Mouse (Mus musculus) thymus, adult 2 months (tissue): Measurements from ENCODE around the gene Spem1. TPM values are rescaled to one million over a fixed set of nuclear protein-coding genes. Genes with fewer than 3 reads are reported as not detected.

Experiments used
- DNase-seq: peaks from one replicate; pipeline ENCODE4 v3.0.0; 2021
- H3K27ac ChIP-seq: fragments of 200-500 bp; 2 replicates; pipeline ENCODE4 v1.5.1; 2012; ENCODE audit warnings: low read length, control low read depth; ENCODE audit not compliant: control insufficient read depth, insufficient read depth
- H3K27me3 ChIP-seq: fragments of 200-500 bp; 2 replicates; pipeline ENCODE4 v1.6.1; 2012; ENCODE audit warnings: mild to moderate bottlenecking, low read length, moderate library complexity, mixed read lengths; ENCODE audit not compliant: control insufficient read depth, insufficient read depth
- H3K36me3 ChIP-seq: fragments of 200-500 bp; 2 replicates; pipeline ENCODE4 v1.6.1; 2012; ENCODE audit warnings: mild to moderate bottlenecking, low read length, moderate library complexity; ENCODE audit not compliant: control insufficient read depth, insufficient read depth
- H3K4me1 ChIP-seq: fragments of 200-500 bp; replicated peaks from 2 replicates; pipeline ENCODE4 v1.6.1; 2012; ENCODE audit warnings: low read length; ENCODE audit not compliant: control insufficient read depth, insufficient read depth
- H3K4me3 ChIP-seq: fragments of 200-500 bp; 2 replicates; pipeline ENCODE4 v1.5.1; 2012; ENCODE audit warnings: mild to moderate bottlenecking, low read length, control low read depth, moderate library complexity; ENCODE audit not compliant: control insufficient read depth, insufficient read depth
- CTCF ChIP-seq: fragments of 200-500 bp; IDR thresholded peaks from 2 replicates; pipeline ENCODE4 v1.5.1; 2012; ENCODE audit warnings: mild to moderate bottlenecking, control low read depth, low read length, moderate library complexity, borderline replicate concordance; ENCODE audit not compliant: control insufficient read depth, poor library complexity, insufficient read depth; ENCODE audit errors: extremely low read depth
- POLR2A ChIP-seq: fragments of 200-500 bp; IDR thresholded peaks from 2 replicates; pipeline ENCODE4 v1.6.1; 2012; ENCODE audit warnings: mild to moderate bottlenecking, low read length, control low read depth, moderate library complexity; ENCODE audit not compliant: control insufficient read depth, poor library complexity, insufficient read depth; ENCODE audit errors: extremely low read depth
- WGBS: fragments of 180-500 bp; shearing (Covaris S2); methylation state at CpG from one replicate; pipeline ENCODE4 v1.1.7; 2018; 5-methylcytosine and 5-hydroxymethylcytosine counted together
- polyA plus RNA-seq: library from polyadenylated mRNA; depleted of rRNA; stranded (reverse); fragments of >200 nt; gene quantifications from 2 replicates; pipeline ENCODE4 v1.2.3, GENCODE M21; 2012

Gene Spem1
- polyA plus RNA-seq, 1 experiment, result 0.61 TPM

DNA sequence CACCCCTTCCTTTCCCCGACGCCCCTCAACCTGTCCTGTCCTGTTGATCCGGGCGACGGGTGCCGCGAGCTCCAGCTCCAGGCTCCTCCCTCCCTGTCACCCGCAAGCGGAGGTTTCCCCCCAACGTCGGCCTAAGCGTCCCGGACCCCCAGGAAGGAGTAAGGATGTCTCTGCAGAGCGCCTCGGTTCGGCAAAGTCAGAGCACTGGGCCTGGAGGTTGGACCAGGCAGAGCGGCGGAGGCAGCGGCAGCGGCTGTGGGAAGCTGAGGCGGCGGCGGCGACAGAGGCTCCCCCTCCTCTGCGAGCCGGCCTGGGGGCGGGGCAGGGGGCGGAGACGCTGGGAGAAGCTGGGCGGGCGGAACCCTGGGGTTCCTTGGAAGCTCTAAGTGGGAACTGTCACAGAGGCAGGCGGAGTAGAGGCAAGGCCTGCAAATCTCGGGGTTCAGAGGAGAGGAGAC lies 19.3 kb downstream of the Spem1 start:
- no peak for TF ChIP-seq CTCF
- no peak for TF ChIP-seq POLR2A
- Histone ChIP-seq H3K27ac (no peak overlapping the region), H3K4me1 (peaks cover 36% of the 10 kb centered on the region), H3K36me3 (no peaks in the 10 kb centered on the region), H3K4me3 (peak overlapping the region; percentile 50), H3K27me3 (peaks cover 20% of the 10 kb centered on the region; the same call in 1 of the 2 replicates)
- under 1% methylated on average over 33 of the region's 33 CpGs for WGBS
- peak; percentile 83 for DNase-seq

DNA sequence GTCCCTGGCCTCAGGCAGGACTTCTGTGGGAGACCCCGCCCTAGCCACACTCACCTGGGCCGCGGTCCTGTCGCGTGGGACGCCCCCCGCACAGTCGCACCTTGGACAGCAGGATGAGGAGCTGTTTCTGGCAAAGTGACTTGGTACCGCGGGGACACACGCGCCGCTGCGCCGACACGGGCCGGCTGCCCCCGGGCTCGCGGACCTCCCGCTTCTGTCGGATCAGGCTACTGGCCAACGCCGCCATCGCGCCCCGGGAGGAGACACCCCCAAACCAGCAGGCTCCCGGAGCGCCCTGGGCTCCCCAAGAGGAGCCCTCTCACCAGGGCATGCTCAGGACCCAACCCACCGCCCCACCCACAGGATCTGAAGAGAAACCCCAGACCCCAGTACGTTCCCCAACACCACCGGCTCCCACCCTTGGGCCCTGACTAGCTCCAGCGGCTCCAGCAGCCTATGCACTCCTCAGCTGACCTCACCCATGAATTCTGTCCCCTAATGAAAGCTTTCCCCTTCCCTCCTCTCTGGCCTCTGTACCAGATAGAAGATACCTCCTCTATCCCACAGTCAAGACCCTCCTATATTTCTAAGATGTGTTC lies 20.5 kb downstream of the Spem1 start, which contains the start of gene Fgf11:
TSS of gene Fgf11 (minus strand) at position 479 of the 599 bp plus-strand sequence.
- peak within 1 kb of the TSS; percentile 50 for H3K4me3 ChIP-seq
- TF ChIP-seq CTCF (no peak), POLR2A (no peak)
- H3K4me1 ChIP-seq, result peaks cover 36% of the 10 kb centered on the region
- WGBS, result 9% methylated on average over 33 of the region's 33 CpGs
- DNase-seq, result no peak
- H3K27ac ChIP-seq, result no peak within 1 kb of the TSS
- no peaks in the 10 kb centered on the region for H3K36me3 ChIP-seq
- H3K27me3 ChIP-seq, result peaks cover 20% of the 10 kb centered on the region; the same call in 1 of the 2 replicates

DNA sequence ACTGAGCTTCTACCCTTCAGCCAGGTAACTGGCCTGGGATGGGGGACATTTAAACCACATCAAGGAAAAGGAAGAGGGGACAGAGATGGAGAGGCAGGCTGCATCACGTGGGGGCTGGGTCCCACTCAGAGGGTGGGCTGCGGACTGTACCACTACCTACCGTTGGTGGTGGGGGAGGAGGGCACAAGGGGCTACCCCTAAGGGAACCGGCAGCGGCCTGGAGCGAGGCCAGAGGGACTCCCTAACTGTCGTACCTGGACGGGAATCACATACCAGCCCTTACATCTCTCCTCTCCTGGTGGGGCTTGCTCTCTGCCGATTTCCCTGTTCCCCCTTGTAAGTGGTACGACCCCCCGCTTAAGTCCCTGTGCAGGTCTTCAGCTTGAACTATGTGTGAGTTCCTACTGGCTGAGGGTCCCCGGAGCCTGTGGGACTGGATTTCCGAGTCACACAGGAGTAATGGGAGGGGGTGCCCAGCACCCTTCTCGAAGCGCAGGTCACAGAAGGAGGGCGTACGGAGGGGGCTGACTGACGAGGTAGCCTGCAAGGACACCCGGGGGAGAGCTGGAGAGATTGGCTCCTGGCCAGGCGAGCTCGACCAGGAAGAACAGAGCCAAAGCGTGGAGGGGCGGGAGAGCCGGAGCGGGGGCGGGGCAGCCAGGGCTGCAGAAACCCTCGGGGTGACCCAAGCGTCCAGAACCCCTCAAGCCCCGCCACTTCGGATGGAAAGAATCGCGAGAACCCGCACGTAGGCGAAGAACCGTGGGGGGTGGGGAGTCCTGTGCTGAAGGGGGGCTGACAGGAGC lies 21.4 kb downstream of the Spem1 start:
- no peak for TF ChIP-seq POLR2A
- no peak for TF ChIP-seq CTCF
- DNase-seq, result no peak
- Histone ChIP-seq H3K27me3 (peaks cover 20% of the 10 kb centered on the region; the same call in 1 of the 2 replicates), H3K27ac (no peak overlapping the region), H3K4me3 (no peak overlapping the region), H3K4me1 (peaks cover 36% of the 10 kb centered on the region), H3K36me3 (no peaks in the 10 kb centered on the region)
- WGBS, result 1% methylated on average over 36 of the region's 36 CpGs

DNA sequence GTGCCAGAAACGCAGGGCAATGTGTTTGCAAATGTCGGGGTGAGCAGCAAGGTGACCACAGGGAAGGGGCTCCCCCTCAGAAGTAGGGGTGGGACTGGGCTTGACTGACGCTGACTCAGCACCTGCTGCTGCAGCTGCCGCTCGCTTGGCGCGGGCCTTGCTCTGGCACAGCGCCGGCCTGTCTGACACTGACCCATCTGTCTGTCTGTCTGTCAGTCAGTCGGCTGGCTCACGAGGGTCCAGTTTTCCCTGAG lies 21.9 kb downstream of the Spem1 start:
- TF ChIP-seq POLR2A (no peak), CTCF (no peak)
- H3K4me1 ChIP-seq, result peaks cover 36% of the 10 kb centered on the region
- no peak overlapping the region for H3K27ac ChIP-seq
- WGBS, result 4% methylated on average over 11 of the region's 11 CpGs
- DNase-seq, result no peak
- no peaks in the 10 kb centered on the region for H3K36me3 ChIP-seq
- no peak overlapping the region for H3K4me3 ChIP-seq
- H3K27me3 ChIP-seq, result peaks cover 20% of the 10 kb centered on the region; the same call in 1 of the 2 replicates

DNA sequence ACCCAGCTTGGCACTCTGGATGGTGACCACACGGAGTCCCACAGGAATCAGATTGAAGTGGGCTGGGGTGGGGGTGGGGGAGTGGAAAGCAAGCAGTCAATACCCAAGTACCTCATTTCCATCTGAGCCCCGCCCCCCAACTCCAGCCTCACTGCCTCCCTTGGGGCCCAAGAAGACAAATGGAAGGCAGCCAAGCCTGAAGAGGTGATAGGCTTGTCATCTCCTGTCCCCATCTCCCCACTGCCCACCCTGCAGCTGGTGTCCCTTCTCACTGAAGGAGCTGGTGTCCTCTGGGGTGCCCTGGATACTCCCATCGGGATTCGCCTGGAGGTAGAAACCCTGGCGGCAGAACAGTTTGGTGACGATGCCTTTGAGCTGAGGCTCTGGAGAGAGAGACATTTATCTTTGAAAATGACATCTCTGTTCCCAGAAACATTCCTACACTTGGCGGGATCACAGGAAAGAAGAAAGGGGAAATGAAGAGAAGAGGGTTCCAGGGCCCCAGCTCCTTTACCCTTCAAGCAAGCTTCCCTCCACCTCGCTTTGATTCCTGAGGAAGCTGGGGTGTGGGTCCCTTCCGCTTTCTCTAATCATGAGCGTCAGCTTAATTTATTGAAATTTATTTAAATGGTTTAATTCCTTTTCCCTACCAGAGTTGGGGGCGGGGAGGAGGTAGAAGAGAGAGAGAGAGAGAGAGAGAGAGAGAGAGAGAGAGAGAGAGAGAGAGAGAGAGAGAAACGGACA lies 22.4 kb downstream of the Spem1 start:
- DNase-seq, result no peak
- H3K4me1 ChIP-seq, result peaks cover 36% of the 10 kb centered on the region
- H3K27ac ChIP-seq, result no peak overlapping the region
- H3K4me3 ChIP-seq, result no peak overlapping the region
- H3K36me3 ChIP-seq, result no peaks in the 10 kb centered on the region
- 34% methylated on average over 11 of the region's 12 CpGs for WGBS
- TF ChIP-seq CTCF (no peak), POLR2A (no peak)
- H3K27me3 ChIP-seq, result peaks cover 20% of the 10 kb centered on the region; the same call in 1 of the 2 replicates

DNA sequence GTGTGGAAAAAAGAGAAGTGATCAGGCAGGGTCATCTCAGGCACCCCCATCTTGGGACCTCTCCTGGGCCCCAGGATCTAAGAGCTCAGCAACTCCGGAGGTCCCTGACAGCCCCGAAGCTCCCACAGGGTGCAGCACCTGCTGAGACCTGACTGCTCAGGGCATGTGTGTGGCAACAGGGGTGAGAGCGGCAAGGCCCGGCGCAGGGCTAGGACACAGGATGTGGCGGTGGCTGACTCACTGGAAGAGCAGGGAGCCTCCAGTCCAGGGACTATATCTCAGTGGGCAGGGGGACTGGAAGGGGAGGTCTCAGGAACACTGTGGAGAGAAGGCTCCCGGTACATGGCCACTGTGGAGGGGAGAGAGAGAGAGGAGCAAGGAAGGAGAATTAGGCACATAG lies 24.1 kb downstream of the Spem1 start:
- TF ChIP-seq CTCF (no peak), POLR2A (no peak)
- WGBS, result 89% methylated on average over 7 of the region's 7 CpGs
- Histone ChIP-seq H3K27me3 (peaks cover 18% of the 10 kb centered on the region; the same call in 1 of the 2 replicates), H3K27ac (no peak overlapping the region), H3K36me3 (no peaks in the 10 kb centered on the region), H3K4me1 (peaks cover 24% of the 10 kb centered on the region), H3K4me3 (no peak overlapping the region)
- DNase-seq, result no peak
